Mouse (Mus musculus) heart, postnatal 25 days (tissue): ENCODE data around the gene Ano6. TPM values are rescaled to one million over a fixed set of nuclear protein-coding genes. Genes with fewer than 3 reads are reported as not detected.

Experiments used
- DNase-seq: peaks from one replicate; pipeline ENCODE4 v3.0.0; 2022; ENCODE audit warnings: low spot score
- intact Hi-C: fragments of 180-260 bp; cut with DNase I; formaldehyde crosslinking; loops from one replicate; pipeline ENCODE4 v1.15.1; 2025
- total RNA-seq, 2 experiments: library from RNA; stranded (reverse); gene quantifications; 2 replicates each; pipeline ENCODE4 v1.2.3; 2021

The Ano6 gene
- total RNA-seq, 2 experiments from 2014 or later = 21.1 to 25.9 TPM

DNA sequence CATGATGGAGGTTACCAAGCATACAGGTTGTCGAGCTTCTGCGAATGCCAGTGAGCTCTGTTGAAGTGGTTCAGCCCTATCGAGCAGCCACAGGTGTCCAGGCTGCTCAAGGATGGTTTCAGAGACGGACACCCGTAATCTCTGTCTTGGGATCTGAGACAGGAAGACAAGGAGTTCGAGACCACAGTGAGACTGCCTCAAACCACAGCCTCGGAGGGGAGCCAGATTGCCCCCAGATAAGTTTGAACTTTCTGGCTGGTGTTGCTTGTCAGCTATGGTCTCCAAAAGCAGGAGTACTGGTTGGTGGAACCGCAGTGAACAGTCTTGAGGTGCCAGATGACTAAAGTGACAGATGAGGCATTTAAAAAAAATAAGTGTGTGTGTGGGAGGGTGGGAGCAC, 81.8 kb downstream of the Ano6 start:
- intact Hi-C loops = loop anchor here (5.0 kb wide), 1 partner anchor 70 kb away; no protein-coding TSS in a partner anchor
- DNase-seq = no peak

- intact Hi-C loops = loop anchor here (5.0 kb wide), 1 partner anchor 69 kb away; no protein-coding TSS in a partner anchor
- DNase-seq = no peak
Measured at GRCm38 (mm10) chr15:95873276-95873675, 82.6 kb downstream of the Ano6 start.

GRCm38 (mm10) chr15:95874216-95874615, 83.6 kb downstream of the Ano6 start:
- DNase-seq = no peak
- intact Hi-C loops = loop anchor here (5.0 kb wide), 1 partner anchor 68 kb away; no protein-coding TSS in a partner anchor

- no peak for DNase-seq
- intact Hi-C loops = loop anchor here (5.0 kb wide), 2 partner anchors 68 to 82 kb away; partner anchors contain the start of gene Ano6
Measured at GRCm38 (mm10) chr15:95874726-95875125, 84.1 kb downstream of the Ano6 start.

DNA sequence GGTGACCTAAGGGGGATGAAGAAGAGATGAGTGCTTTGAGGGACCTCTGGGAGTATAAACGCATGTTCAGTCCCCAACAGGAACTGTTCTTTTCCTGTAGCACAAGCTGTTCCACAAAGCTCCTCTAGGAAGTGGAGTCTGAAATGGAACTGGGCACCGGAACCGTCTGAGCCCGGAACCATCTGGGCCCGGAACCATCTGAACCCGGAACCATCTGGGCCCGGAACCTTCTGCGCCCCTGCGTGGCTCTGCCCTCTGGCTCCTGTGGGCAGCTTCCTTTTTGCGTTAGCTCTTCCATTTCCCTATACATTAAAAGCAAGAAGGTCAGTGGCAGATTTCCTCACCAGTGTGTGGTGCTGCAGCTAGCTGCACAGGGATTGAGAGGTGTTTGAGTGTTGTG, 85.3 kb downstream of the Ano6 start:
- intact Hi-C loops = loop anchor here (5.0 kb wide), 1 partner anchor 84 kb away; the partner anchor contains the start of gene Ano6
- DNase-seq = no peak

GRCm38 (mm10) chr15:95880616-95881151, 90.0 kb downstream of the Ano6 start:
- intact Hi-C loops = loop anchor here (2.0 kb wide), 1 partner anchor 106 kb away; no protein-coding TSS in a partner anchor
- DNase-seq = peak; percentile 51

DNA sequence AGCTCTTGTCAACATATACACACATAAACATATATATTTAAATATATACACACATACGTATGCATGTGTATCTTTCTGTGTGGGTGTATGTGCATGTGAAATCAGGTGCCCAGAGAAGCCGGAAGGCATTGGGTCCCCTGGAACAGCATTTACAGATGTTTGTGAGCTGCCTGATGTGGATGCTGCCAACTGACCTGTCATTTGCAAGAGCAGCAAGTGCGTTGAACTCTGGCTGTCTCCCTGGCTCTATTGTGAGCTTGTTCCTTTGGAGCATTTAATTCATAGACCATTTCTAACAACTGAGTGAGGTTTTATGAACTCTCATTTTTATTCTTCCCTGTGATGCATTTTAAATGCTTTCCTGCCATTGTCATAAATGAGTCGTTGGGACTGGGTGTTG, 91.8 kb downstream of the Ano6 start:
- no peak for DNase-seq
- intact Hi-C loops = loop anchor here (2.0 kb wide), 1 partner anchor 24 kb away; no protein-coding TSS in a partner anchor

DNA sequence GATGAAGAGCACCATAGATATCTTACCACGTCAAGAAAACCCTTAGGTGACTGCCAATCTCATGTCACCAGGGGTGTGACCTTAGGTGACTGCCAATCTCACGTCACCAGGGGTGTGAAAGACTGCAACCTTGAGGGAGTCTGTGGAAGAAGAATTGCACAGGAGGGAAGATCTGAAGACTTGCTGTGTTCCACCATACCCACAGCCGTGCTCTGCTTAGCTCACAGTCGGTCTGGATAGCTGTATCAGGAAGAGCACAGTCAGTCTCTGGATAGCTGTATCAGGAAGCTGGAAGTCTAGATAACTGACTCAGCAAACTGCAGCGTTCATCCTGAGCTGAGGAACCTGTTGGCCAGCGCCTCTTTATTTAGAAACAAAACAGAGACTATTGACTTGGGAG, 92.9 kb downstream of the Ano6 start:
- DNase-seq = no peak
- intact Hi-C loops = loop anchor here (2.0 kb wide), 1 partner anchor 23 kb away; no protein-coding TSS in a partner anchor

DNA sequence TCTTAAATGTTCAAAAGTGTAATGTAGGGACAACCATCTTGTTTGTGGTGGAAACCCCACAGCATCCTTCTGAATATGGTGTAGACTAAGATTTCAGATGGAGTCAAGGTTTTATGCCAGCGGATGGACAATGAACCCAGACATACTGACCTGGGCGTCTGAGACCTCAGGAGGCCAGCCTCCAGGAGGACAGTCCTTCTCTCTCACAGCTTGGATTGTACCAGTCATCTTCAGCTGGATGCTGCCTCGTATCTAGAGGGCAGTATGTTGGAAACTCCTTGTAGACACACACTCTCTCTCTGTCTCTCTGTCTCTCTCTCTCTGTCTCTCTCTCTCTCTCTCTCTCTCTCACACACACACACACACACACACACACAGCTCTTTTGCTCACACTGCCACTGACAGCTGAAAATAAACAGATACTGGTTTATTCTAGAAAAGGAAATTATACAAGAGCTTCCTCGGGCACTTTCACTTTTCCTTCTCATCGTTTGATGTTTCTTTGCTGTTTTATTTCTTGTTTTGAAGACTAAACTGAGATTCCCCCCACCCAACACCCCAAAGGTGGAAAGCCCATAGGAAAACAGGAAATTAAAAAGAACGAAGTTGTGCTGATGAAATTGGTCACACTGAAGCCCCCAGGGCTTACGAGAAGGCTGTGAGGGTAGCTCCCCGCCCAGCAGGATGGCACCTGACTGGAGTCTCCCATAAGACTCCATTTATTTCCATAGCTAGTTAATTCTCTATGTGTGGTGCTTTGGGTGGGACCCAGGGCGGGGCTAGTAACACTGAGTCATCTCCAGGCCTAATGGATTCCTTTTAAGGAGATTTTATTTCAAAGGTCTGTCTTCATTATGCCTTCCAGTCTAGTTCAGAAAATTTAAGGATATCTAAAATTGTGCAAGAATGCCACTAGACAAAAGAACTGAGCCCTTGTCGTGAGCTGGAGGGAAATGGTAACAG, 94.3 kb downstream of the Ano6 start:
- intact Hi-C loops = no loop called here
- DNase-seq = no peak

DNA sequence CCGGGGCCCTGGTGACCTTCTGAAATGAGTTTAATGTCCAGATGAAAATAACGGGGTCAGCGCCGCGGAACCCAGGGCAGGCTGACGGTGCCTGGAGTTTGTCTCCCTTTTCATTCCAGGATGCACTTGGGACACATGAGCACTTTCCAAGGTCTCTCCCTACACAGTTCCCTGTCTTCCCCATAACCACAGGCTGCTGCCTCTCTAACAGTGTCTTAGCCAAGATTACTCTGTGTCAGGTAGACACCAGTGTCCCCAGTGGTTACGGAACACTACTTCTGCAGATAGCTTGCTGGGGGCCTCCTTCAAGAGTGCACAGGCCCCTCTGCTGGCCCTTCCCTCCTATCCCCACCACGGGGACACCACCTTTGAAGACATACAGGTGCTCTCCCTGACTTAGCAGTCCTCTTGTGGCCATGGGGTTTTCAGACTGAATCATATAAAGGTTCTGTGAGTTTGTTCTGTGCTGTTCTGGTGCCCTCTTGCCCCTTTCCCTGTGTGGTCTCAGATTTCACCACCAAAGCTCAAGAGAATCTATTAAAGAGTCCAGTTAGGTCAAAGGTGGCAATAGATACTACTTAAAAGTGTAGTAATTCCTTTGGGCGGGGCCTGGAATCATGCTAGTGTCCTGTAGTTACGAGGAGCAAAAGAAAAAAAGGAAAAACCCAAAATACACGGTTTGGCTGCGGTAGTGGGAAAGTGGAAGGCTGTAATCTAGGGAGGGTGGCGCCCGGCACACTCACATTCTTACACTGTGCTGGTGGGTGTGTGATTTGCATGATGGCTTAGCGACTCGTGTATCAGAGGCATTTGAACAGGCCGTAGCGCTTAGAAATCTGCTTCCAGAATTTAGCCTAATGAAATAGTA, 95.5 kb downstream of the Ano6 start:
- DNase-seq = no peak
- intact Hi-C loops = no loop called here

GRCm38 (mm10) chr15:95887365-95887764, 96.7 kb downstream of the Ano6 start:
- intact Hi-C loops = no loop called here
- DNase-seq = no peak

- intact Hi-C loops = no loop called here
- DNase-seq = no peak
Measured at GRCm38 (mm10) chr15:95888556-95888955, 97.9 kb downstream of the Ano6 start.

GRCm38 (mm10) chr15:95890368-95890767, 99.7 kb downstream of the Ano6 start:
- intact Hi-C loops = no loop called here
- no peak for DNase-seq

DNA sequence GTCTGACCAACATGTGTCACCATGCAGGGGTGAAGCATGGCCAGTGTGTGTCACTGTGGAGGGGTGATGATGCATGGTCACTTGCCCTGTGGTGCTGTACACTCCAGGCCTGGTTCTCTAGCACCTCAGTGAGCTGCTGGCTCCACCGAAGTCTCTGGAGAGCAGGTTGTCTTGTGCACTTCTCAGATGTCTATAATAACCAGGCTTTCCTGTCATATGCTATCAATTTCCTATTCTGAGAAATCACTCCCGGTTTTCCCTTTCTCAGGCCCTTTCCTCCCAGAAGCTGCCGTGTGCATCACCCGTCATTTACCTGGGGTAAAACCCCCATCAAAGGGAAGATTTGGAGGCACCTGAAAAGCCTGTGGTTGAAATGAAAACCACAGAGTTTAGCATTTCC, 101.5 kb downstream of the Ano6 start:
- DNase-seq = no peak
- intact Hi-C loops = no loop called here

GRCm38 (mm10) chr15:95892929-95893328, 102.3 kb downstream of the Ano6 start:
- no peak for DNase-seq

DNA sequence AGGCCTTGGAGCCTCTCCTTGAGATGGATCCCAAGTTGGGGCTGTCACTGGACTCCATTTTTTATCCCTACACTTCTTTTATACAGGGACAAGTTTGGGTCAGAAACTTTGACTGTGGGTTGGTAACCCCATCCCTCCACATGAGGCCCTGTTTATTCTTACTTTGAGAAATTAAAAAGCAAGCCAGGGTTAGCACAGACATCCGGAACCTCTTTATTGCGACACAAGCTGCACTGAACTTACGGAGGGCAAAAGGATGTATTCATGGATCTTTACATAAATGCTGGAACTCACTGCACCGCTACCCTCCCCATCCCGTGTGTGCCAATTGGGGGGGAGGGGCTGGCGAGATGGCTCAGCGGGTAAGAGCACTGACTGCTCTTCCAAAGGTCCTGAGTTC, 105.1 kb downstream of the Ano6 start:
- intact Hi-C loops = no loop called here
- DNase-seq = no peak

More at GRCm38 (mm10) chr15:95892929-95893328, 102.3 kb downstream of the Ano6 start:
- intact Hi-C loops = no loop called here

DNA sequence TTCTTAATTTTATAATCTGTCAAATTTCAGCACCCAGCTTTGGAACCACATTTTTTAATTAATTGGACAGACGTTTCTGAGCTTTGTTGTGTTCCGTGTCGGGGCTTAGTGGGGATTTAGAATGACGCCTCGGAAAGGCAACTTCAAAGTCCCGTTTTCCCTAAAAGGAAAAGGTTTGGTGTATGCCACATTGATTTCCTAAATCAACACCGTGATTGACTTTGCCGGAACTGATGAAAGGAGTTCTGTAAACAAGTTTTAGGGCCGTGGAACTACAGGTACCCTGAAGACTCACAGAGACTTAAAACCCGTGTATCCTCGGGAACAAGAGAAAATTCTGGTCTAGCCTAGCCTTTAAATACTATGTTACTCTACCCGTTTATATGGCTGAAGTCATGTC, 107.0 kb downstream of the Ano6 start:
- intact Hi-C loops = no loop called here
- no peak for DNase-seq

GRCm38 (mm10) chr15:95898438-95898837, 107.8 kb downstream of the Ano6 start:
- intact Hi-C loops = no loop called here
- DNase-seq = no peak

DNA sequence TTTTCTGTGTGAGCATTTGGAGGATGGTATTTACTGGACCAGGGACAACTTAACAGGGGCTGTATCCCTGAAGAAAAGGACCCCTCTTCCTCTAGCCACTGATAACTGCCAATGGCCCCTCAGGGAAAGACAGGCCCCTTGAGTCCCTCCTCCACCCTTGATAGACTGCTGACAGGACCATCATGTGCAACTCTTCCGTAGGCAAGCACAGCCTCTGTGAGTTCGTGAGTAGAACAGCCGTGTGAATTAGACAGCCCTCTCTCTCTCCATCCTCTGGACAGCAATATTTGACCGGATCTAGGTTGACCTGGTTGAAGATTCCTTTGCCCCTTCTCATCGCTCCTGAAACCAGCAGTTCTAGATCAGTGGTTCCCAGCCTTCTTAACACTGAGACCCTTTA, 111.8 kb downstream of the Ano6 start:
- intact Hi-C loops = no loop called here
- no peak for DNase-seq

- intact Hi-C loops = no loop called here
- no peak for DNase-seq
Measured at GRCm38 (mm10) chr15:95904247-95904646, 113.6 kb downstream of the Ano6 start.
